Mouse (Mus musculus) thymus, adult 2 months (tissue): ENCODE measurements around the gene Fnbp1l. TPM values are rescaled to one million over a fixed set of nuclear protein-coding genes. Genes with fewer than 3 reads are reported as not detected.

Experiments used
- DNase-seq: peaks from one replicate; pipeline ENCODE4 v3.0.0; 2021
- H3K27ac ChIP-seq: fragments of 200-500 bp; 2 replicates; pipeline ENCODE4 v1.5.1; 2012; ENCODE audit warnings: low read length, control low read depth; ENCODE audit not compliant: control insufficient read depth, insufficient read depth
- H3K27me3 ChIP-seq: fragments of 200-500 bp; 2 replicates; pipeline ENCODE4 v1.6.1; 2012; ENCODE audit warnings: mild to moderate bottlenecking, low read length, moderate library complexity, mixed read lengths; ENCODE audit not compliant: control insufficient read depth, insufficient read depth
- H3K36me3 ChIP-seq: fragments of 200-500 bp; 2 replicates; pipeline ENCODE4 v1.6.1; 2012; ENCODE audit warnings: mild to moderate bottlenecking, low read length, moderate library complexity; ENCODE audit not compliant: control insufficient read depth, insufficient read depth
- H3K4me1 ChIP-seq: fragments of 200-500 bp; replicated peaks from 2 replicates; pipeline ENCODE4 v1.6.1; 2012; ENCODE audit warnings: low read length; ENCODE audit not compliant: control insufficient read depth, insufficient read depth
- H3K4me3 ChIP-seq: fragments of 200-500 bp; 2 replicates; pipeline ENCODE4 v1.5.1; 2012; ENCODE audit warnings: mild to moderate bottlenecking, low read length, control low read depth, moderate library complexity; ENCODE audit not compliant: control insufficient read depth, insufficient read depth
- CTCF ChIP-seq: fragments of 200-500 bp; IDR thresholded peaks from 2 replicates; pipeline ENCODE4 v1.5.1; 2012; ENCODE audit warnings: mild to moderate bottlenecking, control low read depth, low read length, moderate library complexity, borderline replicate concordance; ENCODE audit not compliant: control insufficient read depth, poor library complexity, insufficient read depth; ENCODE audit errors: extremely low read depth
- POLR2A ChIP-seq: fragments of 200-500 bp; IDR thresholded peaks from 2 replicates; pipeline ENCODE4 v1.6.1; 2012; ENCODE audit warnings: mild to moderate bottlenecking, low read length, control low read depth, moderate library complexity; ENCODE audit not compliant: control insufficient read depth, poor library complexity, insufficient read depth; ENCODE audit errors: extremely low read depth
- WGBS: fragments of 180-500 bp; shearing (Covaris S2); methylation state at CpG from one replicate; pipeline ENCODE4 v1.1.7; 2018; 5-methylcytosine and 5-hydroxymethylcytosine counted together
- polyA plus RNA-seq: library from polyadenylated mRNA; depleted of rRNA; stranded (reverse); fragments of >200 nt; gene quantifications from 2 replicates; pipeline ENCODE4 v1.2.3, GENCODE M21; 2012; rRNA removed

Fnbp1l gene
- polyA plus RNA-seq, 1 experiment = 6.4 TPM

DNA sequence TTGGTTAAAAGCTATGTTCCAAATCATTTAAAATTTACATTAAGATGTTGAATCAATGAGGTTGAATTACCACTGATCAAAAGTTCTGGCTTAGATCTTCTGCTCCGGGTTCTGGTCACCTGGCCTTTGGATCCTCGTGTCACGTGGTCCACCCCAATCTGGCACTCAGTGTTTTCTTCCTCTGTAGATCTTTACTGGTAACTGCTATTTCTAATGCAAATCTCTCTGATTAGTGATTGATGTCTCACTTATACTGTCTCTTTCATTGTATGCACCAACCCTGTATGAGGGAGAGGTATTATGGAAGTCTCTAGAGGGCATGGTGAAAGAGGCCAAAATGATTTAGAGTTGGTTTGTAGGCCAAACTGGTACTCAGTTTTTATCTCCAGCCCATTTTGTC is 127.5 kb downstream of the Fnbp1l start:
- Histone ChIP-seq H3K36me3 (no peaks in the 10 kb centered on the region), H3K27me3 (no peaks in the 10 kb centered on the region), H3K4me3 (no peak overlapping the region), H3K27ac (no peak overlapping the region), H3K4me1 (no peaks in the 10 kb centered on the region)
- no peak for DNase-seq
- WGBS = 97% methylated on average over 3 of the region's 3 CpGs
- TF ChIP-seq CTCF (no peak), POLR2A (no peak)

- DNase-seq = no peak
- Histone ChIP-seq H3K4me1 (no peaks in the 10 kb centered on the region), H3K27me3 (no peaks in the 10 kb centered on the region), H3K36me3 (no peaks in the 10 kb centered on the region), H3K4me3 (no peak overlapping the region), H3K27ac (no peak overlapping the region)
- TF ChIP-seq CTCF = no peak
- 93% methylated on average over 6 of the region's 6 CpGs for WGBS
These were observed 128.9 kb downstream of the Fnbp1l start for GRCm38 (mm10) chr3:122490574-122490973.

Other genes starting within 250 kb of the Fnbp1l start
- gene Pde5a, start 109.2 kb upstream of the Fnbp1l start, polyA plus RNA-seq = 2.6 and 3.6 TPM in 2 replicates